In genomic region chr2:107400471-107400870, GRCm38 (mm10) we compare ENCODE assay signal across 23 mouse cellular contexts.
DNase-seq lines count a peak whose midpoint lies in the region; ATAC-seq and TF ChIP-seq lines count a peak whose summit lies in the region.
"Had no signal": no experiment of that assay in that cellular context is flagged by ENCODE, and none has a peak within 500 bp of the region (broad histone marks: within the 10 kb centered on the region; RNA-seq: fewer than 3 reads in every experiment).

No protein-coding gene starts in this region.

- ATAC-seq in kidney, embryonic 14.5 days (ENCODE audit: low FRiP score, low TSS enrichment): no peak
- ATAC-seq: inflammation-experienced regulatory T-cells, adult 6 months; liver, embryonic 12.5 days had no signal

- H3K4me1 ChIP-seq in heart, embryonic 10.5 days: no peaks in the 10 kb centered on the region
- H3K4me1 ChIP-seq in kidney, embryonic 14.5 days (ENCODE audit: control insufficient read depth, insufficient read depth, low read length): no peaks in the 10 kb centered on the region
- H3K4me1 ChIP-seq: forebrain, embryonic 10.5 days; heart, embryonic 13.5 days; hindbrain, embryonic 12.5 days; limb, embryonic 12.5 days; liver, embryonic 12.5 days; megakaryocyte, embryonic 14.5 days had no signal

- 11% methylated on average over 1 of the region's 1 CpGs for WGBS in heart, embryonic 10.5 days
- WGBS in kidney, embryonic 14.5 days: 31% methylated on average over 1 of the region's 1 CpGs

- H3K36me3 ChIP-seq in heart, embryonic 10.5 days: no peaks in the 10 kb centered on the region
- no peaks in the 10 kb centered on the region for H3K36me3 ChIP-seq in kidney, embryonic 14.5 days (ENCODE audit: control insufficient read depth, insufficient read depth, low read length)
- H3K36me3 ChIP-seq: forebrain, embryonic 10.5 days; heart, embryonic 13.5 days; hindbrain, embryonic 12.5 days; limb, embryonic 12.5 days; liver, embryonic 12.5 days had no signal

- no peak overlapping the region for H3K27ac ChIP-seq in heart, embryonic 10.5 days
- H3K27ac ChIP-seq in layer of hippocampus, adult 2 months: no peak overlapping the region
- H3K27ac ChIP-seq in kidney, embryonic 14.5 days (ENCODE audit: low read depth, low read length): no peak overlapping the region
- H3K27ac ChIP-seq: forebrain, embryonic 10.5 days; heart, embryonic 13.5 days; hindbrain, embryonic 12.5 days; limb, embryonic 12.5 days; liver, embryonic 12.5 days had no signal

- H3K27me3 ChIP-seq in heart, embryonic 10.5 days (ENCODE audit: insufficient read depth, poor library complexity, severe bottlenecking): no peaks in the 10 kb centered on the region
- no peaks in the 10 kb centered on the region for H3K27me3 ChIP-seq in kidney, embryonic 14.5 days (ENCODE audit: control insufficient read depth, insufficient read depth, low read length)
- H3K27me3 ChIP-seq: heart, embryonic 13.5 days; hindbrain, embryonic 12.5 days; limb, embryonic 12.5 days; liver, embryonic 12.5 days; megakaryocyte, embryonic 14.5 days had no signal

- no peak for TF ChIP-seq CTCF in layer of hippocampus, adult 2 months (conservative IDR thresholded peaks at IDR 0.05)

- H3K4me2 ChIP-seq in kidney, embryonic 14.5 days (replicated peaks; ENCODE audit: low read depth, low read length): no peak overlapping the region
- H3K4me2 ChIP-seq: heart, embryonic 13.5 days; hindbrain, embryonic 12.5 days; limb, embryonic 12.5 days; liver, embryonic 12.5 days had no signal

- H3K9ac ChIP-seq in kidney, embryonic 14.5 days (ENCODE audit: low read depth, low read length): no peak overlapping the region
- H3K9ac ChIP-seq: heart, embryonic 13.5 days; hindbrain, embryonic 12.5 days; limb, embryonic 12.5 days; liver, embryonic 12.5 days had no signal

- peak; percentile 6 for DNase-seq in heart, adult 8-10 months (ENCODE audit: low spot score)
- DNase-seq in heart, embryonic 10.5 days (ENCODE audit: low spot score): no peak
- DNase-seq in right cerebral cortex, adult 2 months (ENCODE audit: low spot score in 2 of 2): peak; percentile 31 to 42
- DNase-seq in right cerebral cortex, postnatal 25 days: no peak
- DNase-seq in layer of hippocampus, adult 2 months (ENCODE audit: low spot score in 2 of 2): peak; percentile 47 to 58
- DNase-seq in testis, postnatal 10 days (ENCODE audit: low spot score): no peak
- DNase-seq: B cell, adult 2 months; cerebellum, adult 8-10 months; gastrocnemius, postnatal 10 days; kidney, adult 8-10 months; kidney, postnatal 36 days; lung, adult 2 months; midbrain, embryonic 14.5 days; thymus, postnatal 4 days had no signal

- no peak overlapping the region for H3K4me3 ChIP-seq in heart, embryonic 10.5 days
- H3K4me3 ChIP-seq in layer of hippocampus, adult 2 months: no peak overlapping the region
- no peak overlapping the region for H3K4me3 ChIP-seq in kidney, embryonic 14.5 days (ENCODE audit: low read length)
- H3K4me3 ChIP-seq: forebrain, embryonic 10.5 days; heart, embryonic 13.5 days; hindbrain, embryonic 12.5 days; limb, embryonic 12.5 days; liver, embryonic 12.5 days; megakaryocyte, embryonic 14.5 days; myocyte had no signal

- H3K9me3 ChIP-seq in heart, embryonic 10.5 days: no peaks in the 10 kb centered on the region
- H3K9me3 ChIP-seq in kidney, embryonic 14.5 days (ENCODE audit: control insufficient read depth, low read length): no peaks in the 10 kb centered on the region
- H3K9me3 ChIP-seq: forebrain, embryonic 10.5 days; heart, embryonic 13.5 days; hindbrain, embryonic 12.5 days; limb, embryonic 12.5 days; liver, embryonic 12.5 days had no signal

Comparison
In these comparisons a context has a peak if more than half of its experiments do, and no peak if none do; other contexts are left out.
1. DNase-seq: peak in heart, adult 8-10 months (single experiment), right cerebral cortex, adult 2 months (2 of 2) and layer of hippocampus, adult 2 months (2 of 2); none in heart, embryonic 10.5 days (single experiment), right cerebral cortex, postnatal 25 days (single experiment) and testis, postnatal 10 days (single experiment).